Mouse (Mus musculus) heart, embryonic 10.5 days (tissue): Measurements from ENCODE around the gene Socs7. TPM values are rescaled to one million over a fixed set of nuclear protein-coding genes. Genes with fewer than 3 reads are reported as not detected.

Experiments
- DNase-seq: peaks from one replicate; pipeline ENCODE4 v3.0.0-alpha.2; 2017; ENCODE audit warnings: low spot score
- H3K27ac ChIP-seq: fragments of 300-500 bp; sonication (generic); 2 replicates; pipeline ENCODE4 v1.5.1; 2016; ENCODE audit warnings: mild to moderate bottlenecking
- H3K27me3 ChIP-seq: fragments of 300-500 bp; sonication (generic); 2 replicates; pipeline ENCODE4 v1.6.1; 2016; ENCODE audit warnings: mild to moderate bottlenecking; ENCODE audit not compliant: poor library complexity, insufficient read depth, severe bottlenecking
- H3K36me3 ChIP-seq: fragments of 300-500 bp; sonication (generic); 2 replicates; pipeline ENCODE4 v1.6.1; 2016; ENCODE audit warnings: mild to moderate bottlenecking, moderate library complexity
- H3K4me1 ChIP-seq: fragments of 300-500 bp; sonication (generic); 2 replicates; pipeline ENCODE4 v1.6.1; 2016; ENCODE audit warnings: mild to moderate bottlenecking
- H3K4me3 ChIP-seq: fragments of 300-500 bp; sonication (generic); 2 replicates; pipeline ENCODE4 v1.5.1; 2016; ENCODE audit warnings: mild to moderate bottlenecking, moderate library complexity
- H3K9me3 ChIP-seq: fragments of 300-500 bp; sonication (generic); 2 replicates; pipeline ENCODE4 v1.6.1; 2016; ENCODE audit warnings: mild to moderate bottlenecking, moderate library complexity
- WGBS: fragments of 180-500 bp; shearing (Covaris S2); methylation state at CpG from one replicate; pipeline ENCODE4 v1.1.7; 2016; 5-methylcytosine and 5-hydroxymethylcytosine counted together
- polyA plus RNA-seq: library from polyadenylated mRNA; unstranded; fragments of >200 nt; fragmentation: Nextera tagmentation; extraction: Ambion mirVana; gene quantifications from 2 replicates; pipeline ENCODE4 v1.2.1, GENCODE M21; 2016

Gene Socs7
- polyA plus RNA-seq, 1 experiment from 2014 or later, result 3.2 TPM

GRCm38 (mm10) chr11:97415712-97416636 lies 53.6 kb downstream of the Socs7 start:
- no peaks in the 10 kb centered on the region for H3K9me3 ChIP-seq
- no peak for DNase-seq
- H3K4me3 ChIP-seq, result peak overlapping the region; percentile 96
- 1% methylated on average over 49 of the region's 49 CpGs for WGBS
- no peaks in the 10 kb centered on the region for H3K27me3 ChIP-seq
- H3K4me1 ChIP-seq, result peaks cover 65% of the 10 kb centered on the region
- H3K27ac ChIP-seq, result peak overlapping the region; percentile 96
- H3K36me3 ChIP-seq, result peaks cover 6% of the 10 kb centered on the region; the same call in 1 of the 2 replicates

DNA sequence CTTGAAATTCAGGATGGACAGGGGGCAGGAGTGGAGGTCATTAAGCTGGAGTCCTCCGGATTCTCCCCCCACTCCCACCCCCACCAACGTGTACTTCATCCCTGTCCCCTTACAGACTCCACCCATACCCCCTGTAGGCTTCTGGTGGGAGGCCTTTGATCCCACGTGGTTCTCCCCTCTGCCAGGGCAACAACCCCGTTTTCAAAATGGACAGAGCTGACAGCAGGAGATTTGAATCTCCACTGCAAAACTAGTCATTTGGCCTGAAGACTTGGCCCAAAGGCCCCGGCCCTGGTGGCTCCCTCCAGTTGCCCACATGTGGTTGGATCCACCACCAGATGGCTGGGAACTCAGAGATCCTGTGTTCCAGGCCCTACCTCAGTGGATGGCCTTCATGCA lies 54.3 kb downstream of the Socs7 start:
- peak overlapping the region; percentile 96 for H3K4me3 ChIP-seq
- peaks cover 7% of the 10 kb centered on the region; the same call in 1 of the 2 replicates for H3K36me3 ChIP-seq
- H3K4me1 ChIP-seq, result peaks cover 63% of the 10 kb centered on the region
- DNase-seq, result no peak
- no peaks in the 10 kb centered on the region for H3K27me3 ChIP-seq
- 7% methylated on average over 5 of the region's 5 CpGs for WGBS
- H3K9me3 ChIP-seq, result no peaks in the 10 kb centered on the region
- H3K27ac ChIP-seq, result peak overlapping the region; percentile 96; the same call in 1 of the 2 replicates

- WGBS, result 75% methylated on average over 14 of the region's 14 CpGs
- no peak overlapping the region for H3K27ac ChIP-seq
- no peaks in the 10 kb centered on the region for H3K27me3 ChIP-seq
- H3K4me1 ChIP-seq, result peaks cover 70% of the 10 kb centered on the region
- peaks cover 7% of the 10 kb centered on the region; the same call in 1 of the 2 replicates for H3K36me3 ChIP-seq
- no peaks in the 10 kb centered on the region for H3K9me3 ChIP-seq
- no peak overlapping the region for H3K4me3 ChIP-seq
- peak; percentile 73 for DNase-seq
Observed at GRCm38 (mm10) chr11:97418834-97419539, 56.6 kb downstream of the Socs7 start.

DNA sequence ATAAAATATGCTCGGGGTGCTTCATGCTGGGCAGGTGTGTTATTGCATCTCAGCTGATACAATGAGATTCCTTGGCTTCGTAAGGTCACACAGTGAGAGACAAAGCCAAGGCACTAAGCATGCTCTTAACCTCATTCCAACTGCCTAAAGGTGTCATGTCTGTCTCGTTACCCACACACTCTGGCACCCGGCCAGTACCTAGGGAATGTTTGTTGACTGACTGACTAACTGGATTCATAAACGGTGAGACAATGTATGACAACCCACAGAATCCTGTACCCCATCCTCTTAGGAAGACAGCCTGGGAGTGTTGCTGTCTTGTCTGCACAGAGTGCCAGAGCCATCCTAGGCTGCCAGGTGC lies 57.2 kb downstream of the Socs7 start:
- H3K36me3 ChIP-seq, result peaks cover 7% of the 10 kb centered on the region; the same call in 1 of the 2 replicates
- 0 out of 2 replicates have a peak overlapping the region, but pooled peaks have one; percentile 31 for H3K27ac ChIP-seq
- H3K27me3 ChIP-seq, result no peaks in the 10 kb centered on the region
- peaks cover 76% of the 10 kb centered on the region for H3K4me1 ChIP-seq
- no peak overlapping the region for H3K4me3 ChIP-seq
- WGBS, result 71% methylated on average over 5 of the region's 5 CpGs
- H3K9me3 ChIP-seq, result no peaks in the 10 kb centered on the region
- DNase-seq, result no peak

DNA sequence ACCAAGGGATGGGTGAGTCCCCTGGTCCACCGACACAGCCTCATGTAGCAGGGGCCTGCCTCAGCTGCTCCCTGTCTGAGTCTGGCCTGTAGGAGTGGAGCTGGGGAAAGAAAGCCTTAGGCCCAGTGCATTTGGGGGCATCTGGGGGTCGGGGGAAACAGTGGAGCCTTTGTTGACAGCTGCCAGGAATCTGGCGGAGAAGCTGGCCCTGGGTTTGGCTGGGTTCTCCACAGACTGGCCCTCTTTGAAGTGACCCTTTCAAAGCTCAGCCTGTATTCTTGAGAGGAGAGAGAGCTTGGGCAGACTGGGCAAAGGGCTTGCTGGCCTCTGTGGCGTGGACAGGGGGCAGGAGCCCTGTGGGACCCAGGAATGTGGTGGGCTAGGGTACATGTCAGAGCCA lies 60.2 kb downstream of the Socs7 start:
- DNase-seq, result peak; percentile 77

DNA sequence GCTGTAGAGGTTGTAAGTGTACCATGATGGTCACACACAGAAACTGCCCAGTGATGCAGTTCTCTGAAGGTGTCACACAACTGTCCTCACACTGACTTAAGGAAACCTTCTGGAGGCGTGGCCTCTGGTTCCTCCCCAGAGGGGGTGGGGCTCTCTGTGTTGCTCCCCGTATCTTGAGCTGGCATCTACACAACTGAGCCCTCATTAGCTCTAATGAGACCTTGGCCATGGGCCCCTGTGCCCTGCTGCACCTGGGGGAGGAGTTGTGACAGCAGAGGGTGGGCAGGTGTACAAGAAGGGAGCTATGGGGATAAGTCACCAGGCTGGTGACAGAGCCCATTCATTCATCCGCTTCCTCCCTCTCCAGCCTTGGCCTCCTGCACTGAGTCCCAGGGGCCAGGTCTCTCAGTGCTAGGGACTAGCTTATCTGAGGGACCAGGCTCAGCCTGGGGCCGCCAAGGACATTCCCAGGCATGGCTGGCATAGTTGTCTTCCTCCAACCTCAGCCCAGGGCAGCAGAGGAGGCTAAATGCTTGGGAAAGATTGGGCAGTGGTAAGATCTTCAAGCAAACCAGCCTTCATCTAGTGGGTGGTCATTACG lies 61.8 kb downstream of the Socs7 start:
- no peak for DNase-seq
- Histone ChIP-seq H3K36me3 (peaks cover 7% of the 10 kb centered on the region; the same call in 1 of the 2 replicates), H3K9me3 (no peaks in the 10 kb centered on the region), H3K4me3 (peak overlapping the region; percentile 16; the same call in 1 of the 2 replicates), H3K4me1 (peaks cover 65% of the 10 kb centered on the region), H3K27me3 (no peaks in the 10 kb centered on the region), H3K27ac (peak overlapping the region; percentile 73)
- WGBS, result 33% methylated on average over 5 of the region's 5 CpGs

More for the DNA sequence above, 60.2 kb downstream of the Socs7 start:
- no peaks in the 10 kb centered on the region for H3K27me3 ChIP-seq
- H3K36me3 ChIP-seq, result peaks cover 7% of the 10 kb centered on the region; the same call in 1 of the 2 replicates
- peak overlapping the region; percentile 78 for H3K27ac ChIP-seq
- WGBS, result 50% methylated on average over 4 of the region's 4 CpGs
- H3K4me1 ChIP-seq, result peaks cover 62% of the 10 kb centered on the region
- no peak overlapping the region for H3K4me3 ChIP-seq
- H3K9me3 ChIP-seq, result no peaks in the 10 kb centered on the region

DNA sequence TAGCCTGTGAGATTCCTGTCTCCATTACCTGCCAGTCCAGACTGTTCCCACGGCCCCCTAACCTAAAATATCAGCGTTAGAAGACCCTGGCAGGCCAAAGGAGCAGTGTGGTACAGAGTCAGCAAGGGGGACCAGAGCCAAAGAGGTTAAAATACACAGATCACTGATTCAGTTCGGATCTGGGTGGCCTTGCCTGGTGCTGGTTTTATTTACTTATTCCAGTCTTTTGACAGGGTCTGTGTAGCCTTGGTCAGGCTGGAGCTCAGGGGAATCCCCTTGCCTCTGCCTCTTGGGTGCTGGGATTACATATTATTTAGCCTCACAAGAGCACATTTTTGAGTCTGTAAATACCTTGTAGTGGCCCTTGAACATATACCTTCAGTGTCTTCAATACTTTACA lies 62.5 kb downstream of the Socs7 start:
- WGBS, result 49% methylated on average over 3 of the region's 3 CpGs
- no peak overlapping the region for H3K4me3 ChIP-seq
- peaks cover 7% of the 10 kb centered on the region; the same call in 1 of the 2 replicates for H3K36me3 ChIP-seq
- H3K27ac ChIP-seq, result peak overlapping the region; percentile 73
- DNase-seq, result no peak
- no peaks in the 10 kb centered on the region for H3K27me3 ChIP-seq
- H3K4me1 ChIP-seq, result peaks cover 65% of the 10 kb centered on the region
- H3K9me3 ChIP-seq, result no peaks in the 10 kb centered on the region

DNA sequence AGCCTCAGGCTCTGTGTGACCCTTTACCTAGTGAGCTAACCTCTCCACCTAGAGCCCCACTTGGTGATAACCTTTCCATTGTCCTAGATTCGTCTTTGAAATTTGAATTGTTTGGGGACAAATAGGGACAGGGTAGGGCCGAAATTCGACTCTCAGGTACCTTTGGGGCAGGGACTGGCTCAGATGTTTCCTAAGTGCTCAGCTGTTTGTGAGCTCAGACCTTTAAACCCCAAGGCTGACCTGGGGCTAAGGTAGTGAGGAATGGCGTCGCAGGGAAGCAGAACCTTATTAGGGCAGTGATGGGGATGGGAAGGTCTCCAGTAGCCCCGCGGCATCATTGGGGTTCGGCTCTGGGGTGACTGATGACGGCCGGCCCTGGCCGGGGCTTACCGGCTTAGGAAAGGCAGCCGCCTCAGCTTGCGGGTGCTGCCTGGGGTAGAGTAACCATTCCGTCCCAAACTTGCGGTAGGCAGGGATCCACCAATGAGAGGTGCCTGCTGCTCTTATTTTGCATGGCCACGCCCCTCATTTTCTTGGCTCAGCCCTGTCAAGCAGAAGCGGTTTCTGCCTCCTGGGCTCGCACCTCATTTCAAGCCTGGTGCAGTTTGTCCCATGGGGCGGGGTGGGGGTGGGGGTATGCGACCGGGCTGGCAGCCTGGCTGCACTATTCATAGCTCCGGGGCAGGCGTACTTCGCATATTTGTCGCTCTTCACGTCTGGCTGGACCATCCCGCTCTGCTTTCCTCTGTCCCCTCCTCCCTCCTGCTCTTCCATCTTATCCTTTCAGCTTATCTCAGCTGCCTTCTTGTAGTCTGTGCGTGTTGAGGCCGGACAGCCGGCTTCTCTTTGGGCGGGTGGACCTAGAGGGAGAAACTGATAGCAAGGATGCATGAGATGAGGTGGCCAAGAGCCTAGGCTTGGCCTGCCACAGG lies 65.7 kb downstream of the Socs7 start:
- Histone ChIP-seq H3K4me3 (peak overlapping the region; percentile 56), H3K27ac (peak overlapping the region; percentile 83), H3K4me1 (peaks cover 61% of the 10 kb centered on the region), H3K27me3 (no peaks in the 10 kb centered on the region), H3K9me3 (no peaks in the 10 kb centered on the region), H3K36me3 (no peaks in the 10 kb centered on the region; the same call in 1 of the 2 replicates)
- peak; percentile 95 for DNase-seq
- under 1% methylated on average over 32 of the region's 32 CpGs for WGBS

- H3K4me1 ChIP-seq, result peaks cover 56% of the 10 kb centered on the region
Observed at GRCm38 (mm10) chr11:97428726-97429077, 66.4 kb downstream of the Socs7 start.

DNA sequence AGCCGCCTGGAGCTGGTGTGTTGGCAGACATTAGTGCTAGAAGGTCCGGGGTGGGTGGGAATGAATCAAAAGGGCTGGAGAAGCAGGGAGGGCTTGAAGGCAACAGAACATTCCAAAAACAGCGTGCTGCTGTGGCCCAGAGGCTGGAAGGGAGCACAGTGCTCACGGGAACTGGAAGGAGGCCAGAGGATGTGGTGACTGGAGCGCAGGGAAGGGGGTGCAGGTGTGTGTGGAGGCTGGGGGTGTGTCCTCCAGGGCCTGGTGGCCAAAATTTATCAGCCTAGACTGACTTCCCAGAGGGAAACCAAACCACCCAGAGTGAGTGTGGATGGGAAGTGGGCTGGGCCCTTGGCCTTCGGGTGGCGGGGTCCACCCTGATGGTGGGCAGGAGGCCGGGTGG lies 67.3 kb downstream of the Socs7 start:
- Histone ChIP-seq H3K9me3 (no peaks in the 10 kb centered on the region), H3K27me3 (no peaks in the 10 kb centered on the region), H3K4me1 (peaks cover 50% of the 10 kb centered on the region), H3K4me3 (no peak overlapping the region), H3K27ac (peak overlapping the region; percentile 83), H3K36me3 (no peaks in the 10 kb centered on the region; the same call in 1 of the 2 replicates)
- no peak for DNase-seq
- 75% methylated on average over 8 of the region's 8 CpGs for WGBS

More at GRCm38 (mm10) chr11:97428726-97429077, 66.4 kb downstream of the Socs7 start:
- H3K36me3 ChIP-seq, result no peaks in the 10 kb centered on the region; the same call in 1 of the 2 replicates
- H3K27ac ChIP-seq, result peak overlapping the region; percentile 83
- peak overlapping the region; percentile 56 for H3K4me3 ChIP-seq
- WGBS, result 29% methylated on average over 4 of the region's 4 CpGs
- no peaks in the 10 kb centered on the region for H3K27me3 ChIP-seq
- no peaks in the 10 kb centered on the region for H3K9me3 ChIP-seq
- no peak for DNase-seq

DNA sequence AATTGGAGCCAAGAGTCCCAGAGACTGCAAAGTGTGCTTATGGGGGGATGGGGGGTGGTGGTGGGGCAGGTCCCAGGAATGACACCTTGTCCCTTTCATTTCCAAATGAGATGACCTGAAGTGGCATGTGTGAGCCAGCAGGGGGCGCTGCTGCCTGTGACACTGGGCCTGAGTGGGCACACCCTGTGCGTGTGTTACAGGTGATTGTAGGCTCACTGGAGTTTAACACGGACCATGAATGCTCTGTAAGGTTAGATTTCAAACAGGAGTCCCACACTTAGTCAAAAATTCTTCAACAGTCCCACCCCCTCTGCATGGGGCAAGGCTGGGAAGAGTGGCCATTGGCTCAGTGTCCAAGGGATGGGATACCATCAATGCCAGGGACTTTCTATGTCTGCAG lies 69.7 kb downstream of the Socs7 start:
- H3K9me3 ChIP-seq, result no peaks in the 10 kb centered on the region
- H3K4me1 ChIP-seq, result peaks cover 67% of the 10 kb centered on the region
- H3K27me3 ChIP-seq, result no peaks in the 10 kb centered on the region
- no peak overlapping the region for H3K4me3 ChIP-seq
- H3K27ac ChIP-seq, result no peak overlapping the region; the same call in 1 of the 2 replicates
- WGBS, result 11% methylated on average over 3 of the region's 3 CpGs
- no peaks in the 10 kb centered on the region; the same call in 1 of the 2 replicates for H3K36me3 ChIP-seq
- no peak for DNase-seq
